Mouse (Mus musculus) CH12.LX (cell line): ENCODE data around the gene Acot12. TPM values are rescaled to one million over a fixed set of nuclear protein-coding genes. Genes with fewer than 3 reads are reported as not detected.

ENCODE experiments used
- DNase-seq: peaks from one replicate; pipeline ENCODE4 v3.0.0-alpha.2; 2013; ENCODE audit errors: extremely low read depth
- H3K27ac ChIP-seq: 2 replicates; pipeline ENCODE4 v1.5.1; 2012; ENCODE audit warnings: low read depth, mild to moderate bottlenecking, control low read depth, moderate library complexity; ENCODE audit not compliant: insufficient read depth
- H3K27me3 ChIP-seq: replicated peaks from 2 replicates; pipeline ENCODE3; 2012; ENCODE audit warnings: inconsistent platforms
- H3K36me3 ChIP-seq, 2 experiments: replicated peaks in 1 of 2; 2 replicates each; pipeline versions ENCODE3 to v1.6.1; 2012; ENCODE audit warnings: inconsistent platforms in 1 of 2, low read length in 1 of 2, mild to moderate bottlenecking in 1 of 2, mixed read lengths in 1 of 2, moderate library complexity in 1 of 2; ENCODE audit not compliant: control insufficient read depth in 1 of 2, insufficient read depth in 1 of 2
- H3K4me1 ChIP-seq, 2 experiments: 2 replicates each; pipeline ENCODE4 v1.6.1; 2012; ENCODE audit warnings: inconsistent platforms in 1 of 2, moderate library complexity in 1 of 2; ENCODE audit not compliant: insufficient read depth in 2 of 2, control insufficient read depth in 1 of 2
- H3K4me2 ChIP-seq: 2 replicates; pipeline ENCODE4 v1.6.1; 2012; ENCODE audit warnings: low read depth, mild to moderate bottlenecking, control low read depth; ENCODE audit not compliant: poor library complexity, insufficient read depth, severe bottlenecking
- H3K4me3 ChIP-seq, 3 experiments: fragments of 150-350 bp in 1 of 3; sonication (generic) in 1 of 3; replicated peaks in 1 of 3; 2 replicates each; pipeline versions ENCODE3 to v1.5.1; 2011 to 2012; ENCODE audit warnings: low read depth in 2 of 3, low read length in 2 of 3, mild to moderate bottlenecking in 2 of 3, moderate library complexity in 2 of 3, control low read depth in 1 of 3, improper control_type of control experiment in 1 of 3, inconsistent platforms in 1 of 3, mixed read lengths in 1 of 3; ENCODE audit not compliant: poor library complexity in 1 of 3
- H3K79me2 ChIP-seq: replicated peaks from 2 replicates; pipeline ENCODE4 v1.6.1; 2012; ENCODE audit warnings: mild to moderate bottlenecking, moderate library complexity; ENCODE audit not compliant: control insufficient read depth, poor library complexity, insufficient read depth, severe bottlenecking; ENCODE audit errors: extremely low read depth
- H3K9ac ChIP-seq: 2 replicates; pipeline ENCODE4 v1.6.1; 2012; ENCODE audit warnings: low read depth, mild to moderate bottlenecking, control low read depth, moderate library complexity; ENCODE audit not compliant: insufficient read depth
- H3K9me3 ChIP-seq: replicated peaks from 2 replicates; pipeline ENCODE3; 2012; ENCODE audit warnings: low read length, inconsistent platforms, mixed read lengths
- BHLHE40 ChIP-seq: IDR thresholded peaks from 2 replicates; pipeline ENCODE4 v1.6.1; 2011; ENCODE audit warnings: mild to moderate bottlenecking, low read depth, low read length, improper control_type of control experiment
- CHD1 ChIP-seq: IDR thresholded peaks from 2 replicates; pipeline ENCODE4 v1.6.1; 2012; ENCODE audit warnings: low read depth, low read length, improper control_type of control experiment, inconsistent platforms
- CTCF ChIP-seq, 2 experiments: IDR thresholded peaks in 1 of 2; conservative IDR thresholded peaks in 1 of 2; 2 replicates each; pipeline ENCODE4 v1.5.1; 2011 to 2012; ENCODE audit warnings: low read depth in 2 of 2, low read length in 2 of 2, improper control_type of control experiment in 1 of 2, inconsistent platforms in 1 of 2, mild to moderate bottlenecking in 1 of 2, moderate library complexity in 1 of 2
- EP300 ChIP-seq: IDR thresholded peaks from 2 replicates; pipeline ENCODE4 v1.6.1; 2011; ENCODE audit warnings: low read length, improper control_type of control experiment
- MAFK ChIP-seq: IDR thresholded peaks from 2 replicates; pipeline ENCODE4 v1.6.1; 2011; ENCODE audit warnings: low read length, improper control_type of control experiment; ENCODE audit not compliant: insufficient replicate concordance
- MAX ChIP-seq: IDR thresholded peaks from 2 replicates; pipeline ENCODE4 v1.6.1; 2011; ENCODE audit warnings: low read length, improper control_type of control experiment
- MAZ ChIP-seq: IDR thresholded peaks from 2 replicates; pipeline ENCODE4 v1.6.1; 2012; ENCODE audit warnings: low read depth, mild to moderate bottlenecking, inconsistent platforms, low read length, improper control_type of control experiment, moderate library complexity
- MEF2A ChIP-seq: IDR thresholded peaks from 2 replicates; pipeline ENCODE4 v1.6.1; 2014; ENCODE audit warnings: low read depth, mild to moderate bottlenecking, inconsistent platforms, low read length, improper control_type of control experiment, borderline replicate concordance
- MXI1 ChIP-seq: IDR thresholded peaks from 2 replicates; pipeline ENCODE4 v1.6.1; 2011; ENCODE audit warnings: mild to moderate bottlenecking, low read depth, low read length, improper control_type of control experiment
- MYC ChIP-seq: IDR thresholded peaks from 2 replicates; pipeline ENCODE4 v1.6.1; 2011; ENCODE audit warnings: low read depth, mild to moderate bottlenecking, improper control_type of control experiment, low read length
- NELFE ChIP-seq: IDR thresholded peaks from 2 replicates; pipeline ENCODE4 v1.6.1; 2011; ENCODE audit warnings: low read depth, low read length, improper control_type of control experiment
- NRF1 ChIP-seq: IDR thresholded peaks from 2 replicates; pipeline ENCODE4 v1.6.1; 2014; ENCODE audit warnings: low read depth, mild to moderate bottlenecking, inconsistent platforms, low read length, improper control_type of control experiment, moderate library complexity
- POLR2A ChIP-seq: IDR thresholded peaks from 2 replicates; pipeline ENCODE4 v1.6.1; 2011; ENCODE audit warnings: low read depth, mild to moderate bottlenecking, improper control_type of control experiment, low read length
- POLR2AphosphoS2 ChIP-seq: IDR thresholded peaks from 2 replicates; pipeline ENCODE4 v1.6.1; 2011; ENCODE audit warnings: low read depth, low read length, improper control_type of control experiment
- RAD21 ChIP-seq: IDR thresholded peaks from 2 replicates; pipeline ENCODE4 v1.6.1; 2011; ENCODE audit warnings: low read depth, mild to moderate bottlenecking, low read length, improper control_type of control experiment, moderate library complexity
- RCOR1 ChIP-seq: conservative IDR thresholded peaks from 2 replicates; pipeline ENCODE4 v1.6.1; 2012; ENCODE audit warnings: low read depth, mild to moderate bottlenecking, inconsistent platforms, low read length, improper control_type of control experiment
- SMC3 ChIP-seq: IDR thresholded peaks from 2 replicates; pipeline ENCODE4 v1.6.1; 2011; ENCODE audit warnings: low read depth, low read length, improper control_type of control experiment
- TBP ChIP-seq: conservative IDR thresholded peaks from 2 replicates; pipeline ENCODE4 v1.6.1; 2011; ENCODE audit warnings: low read depth, low read length, improper control_type of control experiment
- TCF12 ChIP-seq: IDR thresholded peaks from 2 replicates; pipeline ENCODE4 v1.6.1; 2014; ENCODE audit warnings: low read depth, mild to moderate bottlenecking, inconsistent platforms, low read length, improper control_type of control experiment
- USF2 ChIP-seq: conservative IDR thresholded peaks from 2 replicates; pipeline ENCODE4 v1.6.1; 2011; ENCODE audit warnings: low read depth, low read length, improper control_type of control experiment
- ZC3H11A ChIP-seq: IDR thresholded peaks from 2 replicates; pipeline ENCODE4 v1.6.1; 2012; ENCODE audit warnings: low read depth, mild to moderate bottlenecking, inconsistent platforms, low read length, improper control_type of control experiment
- ZMIZ1 ChIP-seq: IDR thresholded peaks from 2 replicates; pipeline ENCODE4 v1.6.1; 2012; ENCODE audit warnings: low read depth, mild to moderate bottlenecking, inconsistent platforms, low read length, improper control_type of control experiment
- ZNF384 ChIP-seq: IDR thresholded peaks from 2 replicates; pipeline ENCODE4 v1.6.1; 2012; ENCODE audit warnings: low read depth, low read length, improper control_type of control experiment, inconsistent platforms
- dilution Hi-C: fragments of 300-500 bp; cut with MboI; formaldehyde crosslinking; loops from 2 replicates; pipeline ENCODE4 v1.14.3; 2020; ENCODE audit warnings: low sequenced_read_pairs; ENCODE audit not compliant: extremely low pct_unique_long_range_greater_than_20kb, extremely low pct_ligation_motif_present
- in situ Hi-C: fragments of 300-500 bp; cut with MboI; formaldehyde crosslinking; loops from 3 replicates; pipeline ENCODE4 v1.14.3; 2019; ENCODE audit warnings: low sequenced_read_pairs, low pct_ligation_motif_present, low pct_unique_long_range_greater_than_20kb, mixed read lengths
- polyA plus RNA-seq: library from polyadenylated mRNA; unstranded; fragments of >175 nt; gene quantifications from 2 replicates; pipeline ENCODE4 v1.2.1, GENCODE M21; 2012; ENCODE audit warnings: low read depth; ENCODE audit not compliant: insufficient read length
- total RNA-seq, 2 experiments: library from RNA; depleted of rRNA; stranded (reverse); fragments of 300-350 nt in 1 of 2; fragments of >200 nt in 1 of 2; gene quantifications; 2 replicates each; pipeline ENCODE4 v1.2.3; 2012 to 2014

The Acot12 gene
- total and polyA plus RNA-seq, 3 experiments: 0.55 to 1.6 (median 0.96) TPM

- peaks cover 2 to 10% of the 10 kb centered on the region in 2 experiments; a peak in 2 of 4 replicates for H3K4me1 ChIP-seq
- peaks cover 2% of the 10 kb centered on the region for H3K9me3 ChIP-seq
- no peaks in the 10 kb centered on the region for H3K79me2 ChIP-seq
- no peak overlapping the region for H3K4me3 ChIP-seq
- H3K36me3 ChIP-seq: no peaks in the 10 kb centered on the region
- no peak for DNase-seq
- dilution Hi-C loops (no loop called here), in situ Hi-C loops (no loop called here)
- H3K27ac ChIP-seq: no peak overlapping the region
- no peak for TF ChIP-seq POLR2AphosphoS2
- TF ChIP-seq EP300: no peak
- no peak for TF ChIP-seq ZNF384
- TF ChIP-seq MYC: no peak
- TF ChIP-seq NRF1: no peak
- no peak for TF ChIP-seq CHD1
- no peak for TF ChIP-seq MAFK
- TF ChIP-seq USF2: no peak
- TF ChIP-seq SMC3: no peak
- no peak for TF ChIP-seq MAX
- H3K4me2 ChIP-seq: no peak overlapping the region
- H3K9ac ChIP-seq: no peak overlapping the region
- no peaks in the 10 kb centered on the region for H3K27me3 ChIP-seq
Measured at GRCm38 (mm10) chr13:91824845-91825550, 83.7 kb downstream of the Acot12 start.

- in situ Hi-C loops: no loop called here
- Histone ChIP-seq H3K4me3 (no peak overlapping the region), H3K27me3 (no peaks in the 10 kb centered on the region), H3K27ac (no peak overlapping the region), H3K79me2 (no peaks in the 10 kb centered on the region), H3K4me1 (peaks cover 2 to 10% of the 10 kb centered on the region in 2 experiments; a peak in 2 of 4 replicates)
- dilution Hi-C loops: no loop called here
- TF ChIP-seq RCOR1 (no peak), MAZ (no peak), POLR2A (no peak), BHLHE40 (no peak), TCF12 (no peak), TBP (no peak), MXI1 (no peak), NELFE (no peak), RAD21 (no peak), MYC (no peak), MEF2A (no peak), CTCF (conservative IDR thresholded peaks at IDR 0.05 in 1 of 2, IDR thresholded peaks at IDR 0.05 in 1 of 2; ENCODE audit: low read depth in 2 of 2, low read length in 2 of 2) (no peak), SMC3 (no peak), ZC3H11A (no peak), POLR2AphosphoS2 (no peak), ZNF384 (no peak), MAFK (no peak), ZMIZ1 (no peak), EP300 (no peak)
- TF ChIP-seq, all 38 proteins: peak for 0
- Histone ChIP-seq H3K4me2 (no peak overlapping the region), H3K9ac (no peak overlapping the region), H3K9me3 (peaks cover 2% of the 10 kb centered on the region), H3K36me3 (no peaks in the 10 kb centered on the region)
- DNase-seq: no peak
Measured at GRCm38 (mm10) chr13:91826066-91826465, 84.8 kb downstream of the Acot12 start.
